Mouse (Mus musculus): ENCODE measurements around the gene Dlg2. TPM values are rescaled to one million over a fixed set of nuclear protein-coding genes. Genes with fewer than 3 reads are reported as not detected.

Dlg2 gene
- total and polyA plus RNA-seq, 3 experiments, result 0.49 to 0.68 TPM; not detected in 1

DNA sequence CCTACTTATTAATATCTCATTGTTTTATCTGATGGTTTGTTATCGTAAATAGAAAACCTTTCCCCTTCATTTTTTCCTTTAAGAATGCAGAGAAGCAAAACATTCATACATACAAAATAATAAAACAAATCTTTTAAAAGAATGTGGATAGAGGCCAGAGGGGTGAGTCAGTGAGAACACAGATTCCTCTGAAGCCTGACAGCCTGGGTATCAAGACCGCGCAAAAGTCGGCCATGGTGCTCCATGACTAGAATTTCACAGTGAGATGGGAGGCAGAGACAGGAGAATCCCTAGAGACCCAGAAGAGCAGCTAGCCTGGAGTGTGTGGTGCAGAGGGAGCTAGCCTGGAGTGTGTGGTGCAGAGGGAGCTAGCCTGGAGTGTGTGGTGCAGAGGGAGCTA is 2010.4 kb downstream of the Dlg2 start:
- DNase-seq (ENCODE audit: low spot score), result no peak
- Histone ChIP-seq H3K27me3 (ENCODE audit: insufficient read depth, low read length) (no peaks in the 10 kb centered on the region), H3K36me3 (replicated peaks) (no peaks in the 10 kb centered on the region), H3K4me3 (ENCODE audit: low read depth, low read length) (no peak overlapping the region), H3K4me1 (ENCODE audit: insufficient read depth, low read depth, low read length) (no peaks in the 10 kb centered on the region), H3K9me3 (replicated peaks) (no peaks in the 10 kb centered on the region)
- no peak for ATAC-seq (ENCODE audit: extremely low read depth, insufficient number of reproducible peaks, low FRiP score, poor library complexity, severe bottlenecking)
- no peak for TF ChIP-seq GATA2 (IDR thresholded peaks at IDR 0.05; ENCODE audit: borderline replicate concordance, low read depth, low read length)
- TF ChIP-seq TAL1 (conservative IDR thresholded peaks at IDR 0.05; ENCODE audit: low read depth, low read length), result no peak
- TF ChIP-seq GATA1 (IDR thresholded peaks at IDR 0.05; ENCODE audit: borderline replicate concordance, low read length), result no peak
- no peak for TF ChIP-seq CTCF (IDR thresholded peaks at IDR 0.05; ENCODE audit: low read depth, low read length)
- no peak for TF ChIP-seq POLR2AphosphoS5 (IDR thresholded peaks at IDR 0.05; ENCODE audit: insufficient replicate concordance, low read depth, low read length)

DNA sequence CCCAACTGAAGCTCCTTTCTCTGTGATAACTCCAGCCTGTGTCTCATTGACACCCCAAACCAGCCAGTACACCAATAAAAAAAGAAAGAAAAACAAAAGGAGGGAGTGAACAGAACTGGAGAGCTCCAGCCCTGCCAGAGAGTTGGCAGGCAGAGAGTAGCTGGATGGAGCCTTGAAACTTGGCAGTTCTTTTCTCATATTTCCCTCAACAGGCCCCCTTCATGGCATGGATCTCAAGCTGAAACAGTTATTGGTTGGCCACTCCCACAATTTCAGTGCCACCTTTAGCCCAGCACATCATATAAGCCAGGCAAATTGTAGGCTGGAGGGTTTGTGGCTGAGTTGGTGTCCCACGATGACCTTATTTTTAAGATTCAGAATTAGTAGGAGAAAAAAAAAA is 2015.8 kb downstream of the Dlg2 start:
- Histone ChIP-seq H3K27me3 (ENCODE audit: insufficient read depth, low read length) (0 out of 2 replicates have a peak, but pooled peaks cover 3% of the 10 kb centered on the region), H3K4me3 (ENCODE audit: low read depth, low read length) (no peak overlapping the region), H3K9me3 (replicated peaks) (no peaks in the 10 kb centered on the region), H3K36me3 (replicated peaks) (no peaks in the 10 kb centered on the region), H3K4me1 (ENCODE audit: insufficient read depth, low read depth, low read length) (no peaks in the 10 kb centered on the region)
- TF ChIP-seq GATA1 (IDR thresholded peaks at IDR 0.05; ENCODE audit: borderline replicate concordance, low read length) (no peak), POLR2AphosphoS5 (IDR thresholded peaks at IDR 0.05; ENCODE audit: insufficient replicate concordance, low read depth, low read length) (no peak), CTCF (IDR thresholded peaks at IDR 0.05; ENCODE audit: low read depth, low read length) (no peak)
- no peak for ATAC-seq (ENCODE audit: extremely low read depth, insufficient number of reproducible peaks, low FRiP score, poor library complexity, severe bottlenecking)
- no peak for DNase-seq (ENCODE audit: low spot score)

DNA sequence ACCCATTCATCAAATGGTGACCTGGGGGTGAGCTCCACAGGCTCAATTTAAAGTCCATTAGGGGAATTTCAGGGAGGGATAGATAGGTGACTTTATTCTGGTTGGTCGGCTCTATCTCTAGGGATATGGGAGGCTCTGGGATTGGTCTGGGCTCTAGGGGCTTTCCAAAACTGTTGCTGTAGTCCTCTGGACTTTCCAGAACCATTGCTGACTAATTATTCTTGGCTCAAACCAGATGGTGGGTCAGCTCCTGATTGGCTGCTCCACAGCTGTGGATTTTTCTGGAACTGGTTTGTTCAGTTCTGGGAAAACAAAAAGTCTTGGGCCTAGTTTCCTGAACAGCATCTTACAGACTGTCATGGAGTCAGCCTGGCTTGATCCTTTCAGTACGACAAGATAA is 2017.0 kb downstream of the Dlg2 start:
- DNase-seq (ENCODE audit: low spot score), result no peak
- no peaks in the 10 kb centered on the region for H3K4me1 ChIP-seq (ENCODE audit: insufficient read depth, low read depth, low read length)

More for the DNA sequence above, 2017.0 kb downstream of the Dlg2 start:
- H3K4me3 ChIP-seq (ENCODE audit: low read depth, low read length), result no peak overlapping the region
- 0 out of 2 replicates have a peak, but pooled peaks cover 3% of the 10 kb centered on the region for H3K27me3 ChIP-seq (ENCODE audit: insufficient read depth, low read length)
- TF ChIP-seq CTCF (IDR thresholded peaks at IDR 0.05; ENCODE audit: low read depth, low read length) (no peak), GATA1 (IDR thresholded peaks at IDR 0.05; ENCODE audit: borderline replicate concordance, low read length) (no peak), TAL1 (conservative IDR thresholded peaks at IDR 0.05; ENCODE audit: low read depth, low read length) (no peak), POLR2AphosphoS5 (IDR thresholded peaks at IDR 0.05; ENCODE audit: insufficient replicate concordance, low read depth, low read length) (no peak)
- ATAC-seq (ENCODE audit: extremely low read depth, insufficient number of reproducible peaks, low FRiP score, poor library complexity, severe bottlenecking), result no peak
- H3K36me3 ChIP-seq (replicated peaks), result no peaks in the 10 kb centered on the region
- H3K9me3 ChIP-seq (replicated peaks), result no peaks in the 10 kb centered on the region

Other genes starting within 250 kb of the Dlg2 start
- gene Ccdc83, start 210.9 kb upstream of the Dlg2 start, total RNA-seq (2014; fragmentation: Nextera tagmentation), result not detected in 2 replicates
- 0.22 TPM in 1 of 2 replicates, not detected in the other for gene Ccdc83, start 210.9 kb upstream of the Dlg2 start, total RNA-seq (2017)
- not detected in 2 replicates for gene Ccdc83, start 210.9 kb upstream of the Dlg2 start, polyA plus RNA-seq (2012)
- gene Sytl2, start 174.4 kb upstream of the Dlg2 start, total RNA-seq (2014; fragmentation: Nextera tagmentation), result not detected in 2 replicates
- gene Sytl2, start 174.4 kb upstream of the Dlg2 start, total RNA-seq (2017), result 0.46 and 0.49 TPM in 2 replicates
- not detected in 2 replicates for gene Sytl2, start 174.4 kb upstream of the Dlg2 start, polyA plus RNA-seq (2012)
- not detected in 2 replicates for gene Ccdc89, start 50.1 kb upstream of the Dlg2 start, total RNA-seq (2014; fragmentation: Nextera tagmentation)
- gene Ccdc89, start 50.1 kb upstream of the Dlg2 start, total RNA-seq (2017), result 0.05 and 0.06 TPM in 2 replicates
- not detected in 2 replicates for gene Ccdc89, start 50.1 kb upstream of the Dlg2 start, polyA plus RNA-seq (2012)
- gene Crebzf, start 33.9 kb upstream of the Dlg2 start, total RNA-seq (2014; fragmentation: Nextera tagmentation), result 117 and 139 TPM in 2 replicates
- gene Crebzf, start 33.9 kb upstream of the Dlg2 start, total RNA-seq (2017), result 114 and 120 TPM in 2 replicates
- 110 and 130 TPM in 2 replicates for gene Crebzf, start 33.9 kb upstream of the Dlg2 start, polyA plus RNA-seq (2012)
- gene Tmem126a, start 19.4 kb upstream of the Dlg2 start, total RNA-seq (2014; fragmentation: Nextera tagmentation), result 56.7 and 65.5 TPM in 2 replicates
- 95.8 and 106 TPM in 2 replicates for gene Tmem126a, start 19.4 kb upstream of the Dlg2 start, total RNA-seq (2017)
- 68.5 and 73.5 TPM in 2 replicates for gene Tmem126a, start 19.4 kb upstream of the Dlg2 start, polyA plus RNA-seq (2012)
- 17.5 and 17.8 TPM in 2 replicates for gene Tmem126b, start 671 bp upstream of the Dlg2 start, total RNA-seq (2014; fragmentation: Nextera tagmentation)
- gene Tmem126b, start 671 bp upstream of the Dlg2 start, total RNA-seq (2017), result 20.6 and 30.4 TPM in 2 replicates
- 4.0 and 4.1 TPM in 2 replicates for gene Tmem126b, start 671 bp upstream of the Dlg2 start, polyA plus RNA-seq (2012)

Data from G1E (cell line).